Mouse (Mus musculus) adrenal gland, postnatal 14 days (tissue): Measurements from ENCODE around the gene Trpv6. TPM values are rescaled to one million over a fixed set of nuclear protein-coding genes. Genes with fewer than 3 reads are reported as not detected.

Experiments
- DNase-seq: peaks from one replicate; pipeline ENCODE4 v3.0.0; 2021; ENCODE audit warnings: mixed read lengths
- total RNA-seq: library from RNA; stranded (reverse); gene quantifications from 2 replicates; pipeline ENCODE4 v1.2.3, GENCODE M21; 2021

Trpv6 gene
- total RNA-seq, 1 experiment from 2014 or later, result not detected

DNA sequence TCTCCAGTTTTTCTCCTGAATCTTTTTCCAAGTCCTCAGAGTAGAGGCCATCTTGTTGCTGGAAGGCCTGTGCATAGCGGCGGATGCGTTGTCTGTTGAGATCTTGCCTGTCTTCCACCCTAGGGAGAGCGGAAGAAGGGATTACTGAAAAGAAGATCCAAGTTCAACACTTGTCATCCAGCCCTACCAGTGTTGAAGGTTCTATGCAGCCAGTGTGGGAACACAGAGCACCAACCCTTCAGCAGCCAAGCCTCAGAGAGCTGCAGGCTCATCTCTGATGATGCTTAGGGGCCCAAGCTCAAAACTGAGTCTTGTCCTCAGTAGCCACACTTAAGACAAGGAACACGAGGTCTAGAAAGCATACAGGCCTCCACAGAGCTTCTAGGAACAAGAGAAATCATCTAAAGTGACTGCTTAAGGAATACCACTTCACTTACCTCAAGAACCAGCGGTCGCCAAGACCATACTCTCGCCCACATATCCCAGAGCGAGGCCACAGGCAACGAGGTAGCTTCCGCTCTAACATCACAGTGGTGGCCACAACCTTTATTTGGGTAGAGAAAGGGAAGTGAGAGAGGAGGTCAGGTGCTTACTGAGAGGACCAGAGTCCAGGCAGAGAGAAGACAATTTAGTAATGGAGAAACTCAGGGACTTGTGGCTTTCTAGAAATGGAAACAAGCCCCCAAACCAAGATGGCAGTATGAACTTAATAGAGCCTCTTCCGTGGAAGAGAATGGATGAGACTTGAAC lies 14.8 kb downstream of the Trpv6 start:
- no peak for DNase-seq

GRCm38 (mm10) chr6:41620173-41620798 lies 15.9 kb downstream of the Trpv6 start:
- no peak for DNase-seq

- DNase-seq, result no peak
Observed at GRCm38 (mm10) chr6:41607637-41608036, 28.6 kb downstream of the Trpv6 start.

DNA sequence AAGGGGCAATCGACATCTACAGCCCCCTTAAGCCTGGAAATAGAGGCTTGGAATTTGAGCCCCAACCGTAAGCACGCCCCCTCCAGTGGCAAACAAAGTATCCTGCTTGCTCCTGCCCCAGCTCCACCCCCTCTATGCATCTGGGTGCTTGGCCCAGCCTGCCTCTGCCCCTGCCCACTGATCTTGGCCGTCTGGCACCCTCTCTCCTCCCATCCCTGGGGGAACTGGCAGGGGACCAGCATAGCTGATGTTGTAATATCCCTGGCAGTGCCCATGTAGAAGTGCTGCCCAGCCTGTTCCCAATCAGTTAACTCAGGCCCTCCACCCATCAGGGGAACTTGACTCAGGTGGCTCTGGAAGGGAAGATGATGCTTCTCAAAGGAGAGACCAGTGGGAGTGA lies 30.0 kb downstream of the Trpv6 start:
- peak; percentile 87 for DNase-seq

GRCm38 (mm10) chr6:41605794-41606104 lies 30.5 kb downstream of the Trpv6 start:
- DNase-seq, result no peak

GRCm38 (mm10) chr6:41605061-41605793 lies 31.0 kb downstream of the Trpv6 start, which contains the start of gene Ephb6:
TSS of gene Ephb6 (plus strand) at chr6:41605482.
- DNase-seq, result peak; percentile 88

DNA sequence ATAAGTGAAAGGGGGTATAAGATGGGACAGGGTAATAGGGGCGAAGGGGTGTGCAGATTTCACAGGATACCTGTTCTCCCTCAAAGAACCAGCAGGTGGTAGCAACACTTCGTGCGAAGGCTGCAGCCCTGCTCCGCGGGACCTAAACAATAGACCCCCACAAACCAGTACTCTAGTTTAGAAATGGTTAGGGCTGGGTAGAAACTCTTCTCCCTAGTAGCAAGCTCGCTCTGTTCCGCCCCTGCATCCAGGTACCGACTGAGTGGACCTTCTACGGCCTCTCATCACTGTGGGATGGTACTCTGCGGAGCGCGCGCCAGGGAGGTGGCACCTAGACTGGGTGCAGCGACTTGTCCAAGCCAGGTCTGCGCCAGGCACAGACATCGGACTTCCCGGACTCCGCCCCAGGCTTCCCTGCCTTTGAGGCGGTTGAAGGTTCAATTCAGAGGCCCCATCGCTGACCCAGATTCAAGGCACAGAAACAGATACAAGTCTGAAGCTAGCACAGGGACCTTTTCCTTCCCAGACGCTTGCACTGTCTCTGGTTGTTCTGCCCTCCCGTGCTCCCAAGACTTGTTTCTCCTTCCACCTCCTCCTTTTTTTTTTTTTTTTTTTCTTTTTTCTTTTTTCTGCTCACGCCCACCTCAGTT lies 31.7 kb downstream of the Trpv6 start:
- DNase-seq, result peak; percentile 55

GRCm38 (mm10) chr6:41582189-41582588 lies 54.0 kb downstream of the Trpv6 start:
- no peak for DNase-seq

DNA sequence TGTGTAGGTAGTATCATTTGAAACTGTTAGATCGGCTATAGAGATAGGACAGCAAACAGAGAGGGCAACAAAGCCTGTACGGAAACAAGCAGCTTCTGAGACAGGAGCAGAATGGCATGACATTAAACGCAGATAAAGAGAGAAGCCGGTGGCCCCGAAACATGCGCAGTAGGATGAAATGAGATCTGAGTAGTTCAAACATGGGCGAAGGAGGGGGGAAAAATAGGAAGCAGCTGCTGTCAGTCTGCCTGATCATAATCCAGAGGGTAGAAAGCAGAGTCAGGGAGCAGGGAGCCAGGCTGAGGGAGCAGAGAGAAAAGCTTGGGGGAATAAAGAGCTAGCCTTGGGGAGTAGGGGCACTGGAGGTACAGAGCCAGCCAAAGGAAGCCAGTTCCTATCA lies 54.9 kb downstream of the Trpv6 start:
- DNase-seq, result no peak

DNA sequence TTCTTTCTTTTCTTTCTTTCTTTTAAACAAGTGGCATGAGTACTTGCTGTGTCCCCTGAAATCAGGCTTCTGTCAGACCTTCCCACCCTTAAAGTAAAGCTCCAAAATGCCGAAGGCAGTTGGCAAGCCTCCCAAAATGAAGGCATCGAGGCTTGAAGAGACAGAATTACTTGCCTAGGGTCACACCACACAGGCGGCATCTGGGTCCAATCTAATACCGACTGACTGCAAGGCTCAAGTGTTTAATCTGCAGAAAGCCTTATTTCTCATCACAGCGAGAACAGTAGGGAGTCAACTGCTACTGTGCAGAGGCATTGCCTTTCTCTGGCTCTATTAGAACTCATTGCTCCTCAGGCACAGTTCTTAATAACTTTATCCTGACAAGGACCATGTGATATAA lies 58.9 kb downstream of the Trpv6 start:
- DNase-seq, result no peak

DNA sequence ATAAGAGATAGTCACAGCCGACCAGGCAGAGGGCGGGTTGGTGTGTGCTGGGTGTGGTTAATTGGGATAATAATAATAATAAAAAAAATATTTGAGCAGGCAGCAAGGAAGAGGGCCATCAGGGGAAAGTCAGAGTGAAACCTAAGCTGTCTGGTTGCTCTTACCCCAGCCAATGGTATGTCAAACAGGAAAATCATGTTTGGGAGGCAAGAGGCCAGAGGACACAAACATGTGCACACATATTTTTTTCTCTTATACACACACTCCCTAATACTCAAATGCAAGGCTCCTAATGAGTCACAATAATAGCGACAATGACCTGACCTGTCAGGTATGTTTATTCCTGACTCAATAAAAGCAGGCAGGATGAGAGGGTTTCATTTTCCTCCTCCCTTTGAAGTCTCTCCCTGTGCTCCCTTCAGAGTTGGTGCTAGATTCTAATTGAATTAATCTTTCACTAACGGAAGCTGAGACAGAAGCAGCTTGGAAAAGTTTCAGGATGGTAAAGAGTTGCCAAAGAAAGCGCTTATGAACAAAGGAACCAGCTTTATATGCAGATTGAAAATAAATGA lies 59.6 kb downstream of the Trpv6 start:
- no peak for DNase-seq

Other genes with a start within 250 kb of the Trpv6 start
- not detected in 2 replicates for gene Gm5771, start 244.0 kb downstream of the Trpv6 start, total RNA-seq
- gene Gm10334, start 190.3 kb downstream of the Trpv6 start, total RNA-seq, result not detected in 2 replicates
- not detected in 2 replicates for gene Prss1, start 177.5 kb downstream of the Trpv6 start, total RNA-seq
- gene Prss2, start 114.6 kb downstream of the Trpv6 start, total RNA-seq, result 0.44 TPM in 1 of 2 replicates, not detected in the other
- gene Ephb6, start 30.9 kb downstream of the Trpv6 start, total RNA-seq, result 13.5 and 15.7 TPM in 2 replicates
- gene Trpv5, start 44.4 kb upstream of the Trpv6 start, total RNA-seq, result not detected in 2 replicates
- gene Llcfc1, start 48.0 kb upstream of the Trpv6 start, total RNA-seq, result not detected in 2 replicates
- 2.0 and 8.0 TPM in 2 replicates for gene Kel, start 67.9 kb upstream of the Trpv6 start, total RNA-seq
- not detected in 2 replicates for gene Olfr459, start 138.8 kb upstream of the Trpv6 start, total RNA-seq
- gene Pip, start 211.1 kb upstream of the Trpv6 start, total RNA-seq, result not detected in 2 replicates
- gene Sval2, start 216.6 kb upstream of the Trpv6 start, total RNA-seq, result not detected in 2 replicates